Mouse (Mus musculus) ZHBTc4 (cell line): ENCODE results near the gene Aldh3a2.
A peak's percentile ranks its signal among the peaks of the same experiment; 100 is the strongest.
"Not testable (repeated sequence)": the region's sequence is repeated elsewhere in the genome, so short reads cannot be mapped to it uniquely, and the experiment has no call there.

Experiments used
- DNase-seq: peaks from one replicate; pipeline ENCODE4 v3.0.0-alpha.2; 2011; ENCODE audit warnings: low read depth, low spot score

The Aldh3a2 gene

GRCm38 (mm10) chr11:61215936-61216335 is 51.3 kb downstream of the Aldh3a2 start:
- peak; percentile 82 for DNase-seq

DNA sequence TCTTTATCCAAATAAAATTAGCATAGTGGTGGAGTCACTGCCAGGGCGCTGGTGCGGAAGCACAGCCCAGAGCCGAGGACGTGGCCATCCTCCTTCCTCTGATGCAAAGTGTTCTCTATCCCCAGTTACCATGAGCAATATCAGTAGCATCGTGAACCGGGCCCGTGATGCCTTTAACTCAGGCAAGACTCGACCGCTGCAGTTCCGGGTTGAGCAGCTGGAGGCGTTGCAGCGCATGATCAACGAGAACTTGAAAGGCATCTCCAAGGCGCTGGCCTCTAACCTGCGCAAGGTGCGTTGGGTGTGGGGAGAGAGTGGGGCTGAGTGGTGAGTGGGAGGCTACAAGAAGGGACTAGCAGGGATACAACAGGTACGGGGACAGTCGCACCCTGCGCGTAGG is 55.2 kb downstream of the Aldh3a2 start:
- DNase-seq: peak; percentile 67

DNA sequence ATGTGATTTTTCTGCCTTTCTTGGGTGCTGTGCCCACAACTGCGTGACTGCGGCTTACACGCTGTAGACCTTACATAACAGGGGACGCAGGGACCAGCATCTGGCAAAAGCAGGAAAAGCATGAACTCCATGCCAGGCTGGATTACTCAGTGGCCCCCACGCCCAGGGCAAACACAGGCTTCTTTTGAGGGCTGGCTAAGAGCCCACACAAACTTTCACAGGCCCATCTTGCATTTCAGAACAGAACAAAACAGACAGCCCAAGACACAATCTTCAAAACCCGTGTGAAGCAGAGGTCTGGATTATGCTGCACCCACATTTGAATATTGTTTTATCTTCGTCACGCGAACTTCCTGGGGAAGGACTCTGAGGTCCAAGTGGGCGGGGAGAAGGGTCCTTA is 58.9 kb downstream of the Aldh3a2 start:
- no peak for DNase-seq

GRCm38 (mm10) chr11:61207487-61208246 is 59.6 kb downstream of the Aldh3a2 start, which contains the start of gene Aldh3a1:
Gene Aldh3a1, plus strand, starts transcription at chr11:61207537.
- no peak for DNase-seq

- no peak for DNase-seq
These were observed 61.1 kb downstream of the Aldh3a2 start for GRCm38 (mm10) chr11:61206136-61206535.

DNA sequence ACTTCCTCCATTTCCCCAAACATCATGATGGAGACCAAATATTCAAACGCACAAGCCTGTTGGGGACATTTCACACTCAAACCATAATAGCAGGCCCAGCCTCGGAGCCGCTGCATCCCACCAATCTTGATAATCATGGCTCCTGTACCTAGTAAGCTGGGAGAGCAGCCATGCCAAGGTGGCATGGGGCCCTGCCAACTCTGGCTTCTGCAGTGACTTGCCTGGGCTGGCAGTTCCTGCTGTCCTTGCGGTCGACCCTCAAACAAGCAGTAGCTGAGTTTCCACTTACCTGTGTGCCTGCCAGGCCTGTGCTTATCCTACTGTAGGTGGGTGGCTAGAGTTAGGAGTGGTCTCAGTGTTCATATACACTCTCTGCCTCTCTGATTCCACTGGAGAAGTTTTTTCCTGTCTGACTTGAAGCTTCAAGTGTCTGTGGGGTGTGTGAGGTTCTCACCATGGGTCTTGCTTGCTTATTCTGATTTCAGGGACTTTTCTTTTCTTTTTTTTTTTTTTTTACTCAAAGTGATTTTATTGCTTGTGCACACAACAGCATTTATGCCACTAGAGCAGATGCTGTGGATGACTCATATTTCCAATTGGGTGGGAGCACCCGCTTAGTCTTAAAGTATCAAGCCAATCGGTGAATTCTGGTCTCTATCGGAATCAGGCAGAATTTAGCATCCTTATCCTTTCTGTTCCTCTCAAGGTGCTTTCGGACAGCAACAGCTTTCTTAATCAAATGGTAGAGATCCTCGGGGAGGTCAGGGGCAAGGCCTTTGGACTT is 61.9 kb downstream of the Aldh3a2 start:
- no peak for DNase-seq

DNA sequence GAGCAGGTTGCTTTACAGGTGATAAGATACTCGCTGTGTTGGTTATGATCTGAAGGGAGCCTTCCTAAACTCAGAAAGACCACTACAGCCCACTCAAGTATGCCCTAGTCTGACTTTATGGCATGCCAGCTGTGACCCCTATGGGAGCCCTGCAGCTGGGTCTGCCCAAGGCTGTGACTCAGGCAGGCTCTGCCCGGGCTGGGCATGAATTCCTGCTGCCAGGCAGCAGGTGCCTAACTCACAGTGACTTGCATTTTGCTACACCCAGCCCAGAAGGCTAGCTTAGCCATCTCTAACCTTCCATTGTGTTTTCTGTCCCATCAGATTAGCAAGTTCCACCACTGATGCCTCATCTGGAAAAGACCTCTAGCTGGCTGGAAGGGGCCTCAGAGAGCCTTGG is 64.5 kb downstream of the Aldh3a2 start:
- DNase-seq: no peak

DNA sequence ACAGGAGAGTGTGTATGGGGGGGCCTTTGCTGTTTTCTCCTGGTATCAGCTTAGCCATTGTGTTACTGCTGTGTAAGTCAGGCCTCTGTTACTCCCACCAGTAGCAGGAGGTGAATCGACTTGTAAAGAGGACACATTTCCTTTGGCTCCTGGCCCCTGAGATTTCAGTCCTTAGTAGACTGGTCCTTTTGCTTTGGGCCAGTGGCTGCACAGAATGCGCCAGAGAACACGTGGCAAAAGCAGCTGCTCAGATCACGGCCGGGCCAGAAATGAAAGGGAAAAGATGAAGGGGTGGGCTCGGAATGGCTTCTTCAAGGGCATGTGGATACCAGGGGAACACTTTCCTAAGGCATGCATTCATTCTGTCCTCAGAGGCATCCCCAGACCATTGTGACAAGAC is 65.1 kb downstream of the Aldh3a2 start:
- DNase-seq: no peak

DNA sequence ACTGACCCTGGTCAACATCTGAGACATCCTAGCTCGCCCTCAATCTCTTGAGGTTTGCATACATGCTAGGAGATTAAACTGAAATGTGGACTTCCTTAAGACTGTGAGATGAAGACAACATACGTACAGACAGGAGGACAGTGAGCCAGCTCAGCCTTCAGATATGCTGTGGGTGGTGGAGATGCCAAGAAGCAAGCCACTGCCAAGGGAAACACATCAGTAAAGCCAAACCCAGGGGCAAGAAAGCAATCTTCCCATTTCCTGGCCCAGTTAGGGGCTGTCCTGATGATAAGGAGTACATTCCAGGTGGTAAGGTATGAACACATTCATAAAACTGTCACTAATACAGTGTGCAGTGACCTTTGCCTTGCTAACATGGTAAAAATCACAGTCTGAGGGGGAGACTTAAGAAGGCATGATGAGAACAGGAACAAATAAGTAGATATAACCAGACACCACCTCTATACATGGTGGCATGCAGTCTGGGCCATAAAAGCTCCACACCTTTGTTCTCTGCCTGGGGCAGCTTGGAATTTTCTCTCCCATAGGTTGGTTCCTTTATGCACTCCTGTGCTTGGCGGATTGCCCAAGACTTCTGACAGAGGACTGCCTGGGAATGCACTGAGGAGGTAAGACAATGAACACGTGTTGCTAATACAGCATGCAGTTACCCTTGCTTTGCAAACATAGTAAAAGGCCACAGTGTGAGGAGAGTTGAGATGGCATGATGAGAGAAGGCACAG is 67.5 kb downstream of the Aldh3a2 start:
- DNase-seq: no peak

DNA sequence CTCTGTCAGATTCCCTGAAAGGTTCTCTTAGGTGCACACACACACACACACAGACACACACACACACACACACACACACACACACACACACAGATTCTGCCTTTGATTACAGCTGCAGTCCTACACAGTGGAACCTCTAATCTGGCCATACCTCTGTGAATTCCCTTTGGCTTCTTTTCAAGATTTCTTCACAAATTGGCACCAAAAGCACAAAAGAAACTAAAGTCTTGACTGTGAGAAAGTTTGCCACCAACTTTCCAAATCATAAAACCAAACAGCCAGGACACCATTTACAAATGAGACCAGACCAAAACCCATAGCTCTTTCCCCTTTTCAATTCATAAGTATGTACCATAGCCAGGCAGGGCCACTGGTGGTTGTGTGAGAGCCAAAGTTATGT is 69.3 kb downstream of the Aldh3a2 start:
- no peak for DNase-seq

DNA sequence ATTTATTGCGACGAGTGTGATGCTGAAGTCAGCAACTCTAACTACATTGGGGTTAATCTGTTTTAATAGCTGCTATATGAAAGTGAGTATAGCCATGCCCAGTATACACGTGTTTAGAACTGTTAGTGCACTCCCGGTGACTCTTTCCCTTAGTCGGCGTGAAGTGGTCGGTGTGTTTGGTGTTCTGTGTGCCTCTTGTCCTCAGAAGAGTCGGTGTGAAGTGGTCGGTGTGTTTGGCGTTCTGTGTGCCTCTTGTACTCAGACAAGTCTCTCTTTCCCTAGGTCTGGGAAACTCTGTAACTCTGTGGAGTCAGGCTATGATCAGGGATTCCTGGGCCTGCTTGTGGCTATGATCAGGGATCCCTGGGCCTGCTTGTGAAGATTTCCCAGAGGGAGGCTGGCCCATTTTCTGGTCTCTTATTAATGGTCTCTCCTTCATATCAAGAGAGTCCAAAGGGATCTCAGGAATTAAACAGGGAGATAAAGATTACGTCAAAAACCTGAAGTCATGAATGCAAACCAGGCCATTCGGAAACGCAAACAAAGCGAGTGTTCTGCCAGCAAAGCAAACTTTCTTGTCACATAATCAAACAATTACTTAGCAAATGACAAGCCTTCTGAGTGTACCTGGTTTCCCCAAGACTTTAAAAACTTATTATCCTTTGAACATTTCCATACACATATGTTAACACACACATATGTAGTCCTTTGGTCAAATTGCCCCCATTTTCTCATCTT is 70.5 kb downstream of the Aldh3a2 start:
- DNase-seq: no peak

- DNase-seq: peak; percentile 84
These were observed 73.9 kb downstream of the Aldh3a2 start for GRCm38 (mm10) chr11:61193392-61193791.

GRCm38 (mm10) chr11:61192779-61193178 is 74.5 kb downstream of the Aldh3a2 start:
- no peak for DNase-seq

- not testable (repeated sequence) for DNase-seq
These were observed 75.1 kb downstream of the Aldh3a2 start for GRCm38 (mm10) chr11:61192123-61192522.

DNA sequence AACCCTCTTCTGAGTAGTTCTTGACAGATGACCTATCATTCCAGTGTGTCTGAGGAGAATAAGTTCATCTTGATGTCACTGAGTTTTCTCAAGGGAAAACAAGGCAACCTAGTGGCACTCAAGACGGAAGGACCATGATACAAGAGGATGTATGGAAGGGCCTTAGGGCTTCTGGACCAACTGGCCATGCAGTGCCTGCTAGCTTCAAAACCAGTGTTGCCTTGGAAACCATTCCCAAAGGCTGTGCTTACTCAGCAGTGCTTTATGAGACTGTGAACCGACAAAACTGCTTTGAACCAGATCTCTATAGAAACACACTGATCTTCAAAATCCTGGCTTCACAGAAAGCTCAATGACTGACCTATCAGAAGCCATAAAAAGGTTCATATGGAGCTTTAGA is 76.5 kb downstream of the Aldh3a2 start:
- no peak for DNase-seq

DNA sequence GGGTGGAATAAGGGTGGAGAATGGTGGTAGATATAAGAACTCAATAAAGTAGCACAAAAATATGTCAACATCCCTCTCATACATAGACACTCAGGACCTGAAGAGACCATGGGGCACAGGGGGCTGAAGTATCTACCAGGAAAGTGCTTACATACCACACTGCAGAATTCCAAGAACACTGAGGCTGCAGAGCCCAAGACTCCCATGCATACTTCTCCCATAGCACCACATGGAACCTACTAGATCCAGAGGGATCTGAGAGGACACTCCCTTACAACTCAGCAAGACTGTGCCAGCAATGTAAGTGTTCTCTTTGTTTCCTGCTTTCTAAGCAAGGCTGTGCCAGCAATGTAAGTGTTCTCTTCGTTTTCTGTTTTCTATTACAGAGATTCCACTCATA is 83.4 kb downstream of the Aldh3a2 start:
- no peak for DNase-seq

- peak; percentile 17 for DNase-seq
These were observed 85.6 kb downstream of the Aldh3a2 start for GRCm38 (mm10) chr11:61181624-61182023.

GRCm38 (mm10) chr11:61180361-61180760 is 86.9 kb downstream of the Aldh3a2 start:
- no peak for DNase-seq

DNA sequence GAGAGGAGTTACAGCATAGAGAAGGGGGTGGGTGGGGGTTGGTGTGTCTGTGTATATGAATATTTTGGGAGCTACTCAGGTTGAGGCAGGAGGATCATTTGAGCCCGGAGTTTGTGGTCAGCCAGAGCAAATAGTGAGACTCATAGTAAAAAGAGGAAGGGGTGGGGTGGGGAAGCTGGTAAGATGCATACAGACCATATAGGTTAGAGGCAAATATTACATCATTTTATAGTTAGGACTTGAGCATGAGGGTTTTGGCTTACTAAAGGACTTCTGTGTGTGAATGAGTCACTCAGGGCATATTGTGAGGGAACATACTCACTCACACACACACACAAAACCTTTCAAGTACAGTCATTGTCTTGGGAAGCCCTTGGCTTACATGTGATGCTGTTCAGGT is 90.9 kb downstream of the Aldh3a2 start:
- no peak for DNase-seq

- no peak for DNase-seq
These were observed 91.5 kb downstream of the Aldh3a2 start for GRCm38 (mm10) chr11:61175778-61176177.

DNA sequence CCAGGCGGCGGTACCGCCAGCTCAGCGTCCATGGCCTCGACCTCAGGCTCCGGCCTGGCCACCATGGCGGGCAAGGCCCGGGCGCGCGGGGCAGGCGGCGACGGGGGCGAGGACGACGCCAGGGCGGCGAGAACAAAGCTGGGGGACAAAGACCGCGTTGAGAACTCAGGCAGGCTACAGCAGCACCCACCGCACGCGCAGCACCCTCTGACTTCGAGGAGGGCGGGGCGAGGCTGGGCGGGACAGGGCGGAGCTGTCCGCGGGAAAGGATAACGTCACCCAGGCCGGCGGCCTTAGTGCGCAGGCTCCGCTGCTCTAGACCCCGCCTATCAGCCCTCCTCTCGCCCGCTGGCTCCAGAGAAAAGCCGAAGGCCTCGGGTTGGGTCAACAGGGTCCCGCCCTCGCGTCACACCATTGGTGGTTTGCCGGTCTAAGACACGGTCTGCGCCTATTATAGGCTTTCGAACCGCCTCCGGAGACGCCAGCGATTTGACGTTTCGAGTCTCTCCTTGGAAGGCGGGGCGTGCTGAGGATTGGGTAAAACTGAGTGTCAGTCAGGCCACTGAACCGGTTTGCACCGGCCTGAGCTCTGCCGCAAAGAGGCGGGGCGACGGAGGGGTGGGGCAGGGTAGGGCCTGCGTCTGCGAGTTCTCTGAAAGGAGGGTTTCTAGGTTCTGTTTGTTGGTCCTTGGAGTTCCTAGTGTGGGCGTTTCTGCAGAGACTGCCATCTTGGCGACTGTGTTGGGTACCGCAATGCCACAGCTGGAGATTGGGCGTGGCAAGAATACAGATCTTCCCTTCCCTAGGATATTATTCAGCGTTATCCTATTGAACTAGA is 92.2 kb downstream of the Aldh3a2 start, which contains the start of gene Usp22:
TSS of gene Usp22 (minus strand) at position 235 of the 838 bp plus-strand sequence.
- peak; percentile 100 for DNase-seq
